Mouse (Mus musculus) mesoderm, embryonic 11.5 days (tissue): Measurements from ENCODE around the gene Tmem213.

ENCODE experiments used
- DNase-seq: peaks from one replicate; pipeline ENCODE4 v3.0.0-alpha.2; 2012; ENCODE audit warnings: low read depth, low spot score

The Tmem213 gene

DNA sequence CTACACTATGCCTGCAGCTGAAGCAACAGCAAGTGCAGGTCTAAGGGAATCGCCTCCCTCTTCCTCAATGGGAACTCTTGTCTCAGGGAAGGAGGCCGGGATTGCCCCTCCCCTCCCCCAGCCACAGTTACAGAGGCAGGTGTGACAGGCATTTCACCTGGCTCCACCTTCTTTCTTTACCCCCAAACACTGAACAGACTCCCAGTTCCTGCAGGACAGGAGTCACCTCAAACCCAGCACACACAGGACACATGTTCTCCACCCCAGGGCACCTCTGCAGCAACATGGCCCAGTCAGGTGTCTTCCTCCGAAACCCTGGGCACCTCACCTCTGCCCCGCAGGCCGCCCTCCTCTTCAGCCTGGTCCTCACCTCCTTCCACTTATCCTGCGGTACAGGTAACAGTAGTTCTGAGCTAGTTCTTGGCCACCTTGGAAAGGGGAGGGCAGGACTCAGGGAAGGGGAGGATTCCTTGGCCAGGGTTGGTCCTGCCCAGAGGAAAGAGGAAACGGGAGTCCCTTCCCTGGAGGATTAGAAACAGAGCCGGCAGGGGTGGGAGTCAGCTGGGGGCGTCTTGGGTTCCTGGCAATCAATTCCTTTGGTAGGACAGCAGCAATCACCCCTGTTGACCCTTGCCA is at the start of gene Tmem213:
Tmem213 (plus strand) TSS at position 96 of the 636 bp plus-strand sequence.
- DNase-seq = no peak

DNA sequence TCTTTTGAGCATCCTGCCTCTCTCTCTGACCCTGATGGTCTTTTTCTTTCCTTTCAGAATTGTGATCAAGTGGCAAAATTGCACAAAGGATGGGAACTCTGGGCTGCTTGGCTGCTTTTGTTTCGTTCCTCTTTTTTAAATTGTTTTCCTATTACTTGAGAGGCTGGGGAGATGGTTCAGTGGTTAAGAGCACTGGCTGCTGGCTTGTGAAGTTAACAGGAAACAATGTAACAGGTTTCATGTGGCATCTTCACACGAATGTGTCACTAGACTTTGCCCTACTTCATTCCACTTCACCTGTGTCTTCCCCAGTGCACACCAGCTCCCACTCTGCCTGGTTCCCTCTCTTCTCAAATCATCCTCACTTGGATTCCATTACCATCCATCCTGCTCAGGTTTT is 44.4 kb upstream of the Tmem213 start:
- no peak for DNase-seq

DNA sequence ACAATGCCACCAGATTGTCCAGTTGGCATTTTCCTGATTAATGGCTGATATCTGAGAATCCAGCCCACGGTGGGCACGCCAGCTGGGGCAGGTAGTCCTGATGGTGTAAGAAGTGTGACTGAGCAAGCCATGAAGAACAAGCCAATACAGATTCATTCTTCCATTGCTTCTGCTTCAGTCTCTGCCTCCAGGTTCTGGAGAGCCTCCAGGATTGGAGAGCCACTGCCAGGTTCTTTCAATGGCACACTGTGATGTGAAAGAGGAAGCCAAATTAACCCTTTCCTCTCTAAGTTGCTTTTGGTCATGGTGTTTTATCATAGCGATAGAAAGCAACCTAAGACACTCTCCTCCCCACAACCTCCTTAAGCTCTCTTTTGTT is 43.9 kb upstream of the Tmem213 start:
- DNase-seq = no peak

DNA sequence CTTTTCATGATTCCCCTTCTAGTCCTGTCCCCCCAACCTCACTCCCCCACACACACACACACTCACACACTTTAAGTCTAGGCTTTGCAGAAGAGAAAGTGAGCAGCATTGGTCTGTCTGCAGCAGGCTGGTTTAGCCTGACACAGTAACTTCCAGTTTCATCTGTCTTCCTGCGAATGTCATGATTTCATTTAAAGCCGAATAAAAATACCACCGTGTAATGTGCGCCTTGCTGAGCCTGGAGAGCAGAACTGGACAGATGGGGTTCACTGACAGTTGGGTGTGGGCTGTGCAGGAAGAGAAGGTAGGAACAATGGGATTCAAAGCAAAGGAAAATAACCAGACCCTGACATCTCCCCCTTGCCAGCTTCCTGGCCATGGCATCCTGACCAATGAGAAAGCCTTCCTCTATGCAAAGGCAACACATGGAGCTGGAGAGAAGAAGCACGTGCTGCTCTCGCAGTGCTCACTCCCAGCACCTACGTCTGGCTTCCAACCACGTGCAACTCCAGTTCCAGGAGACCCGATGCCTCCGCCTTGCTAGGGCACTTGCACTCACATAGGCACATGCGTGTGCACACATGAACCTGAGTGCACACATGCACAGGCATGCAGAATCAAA is 43.4 kb upstream of the Tmem213 start:
- DNase-seq = no peak

DNA sequence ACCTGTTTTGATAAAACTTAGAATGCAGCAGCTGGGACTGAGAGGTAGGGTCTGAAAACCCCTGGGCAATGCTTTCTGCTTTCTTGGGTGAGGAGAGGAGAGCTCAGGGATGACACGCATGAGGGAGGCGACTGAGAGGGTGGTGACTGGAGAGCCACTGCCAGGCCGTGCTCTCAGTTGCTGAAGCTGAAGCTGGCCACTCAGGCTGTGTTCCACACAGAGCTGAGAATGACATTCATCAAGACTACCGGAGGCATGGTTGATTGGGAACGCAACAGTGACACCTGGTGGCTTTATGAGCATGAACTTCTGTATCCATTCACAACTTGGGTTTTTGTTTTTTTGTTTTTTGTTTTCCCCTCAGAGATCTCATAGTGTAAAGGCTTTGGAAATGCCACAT is 42.8 kb upstream of the Tmem213 start:
- DNase-seq = peak; percentile 86

DNA sequence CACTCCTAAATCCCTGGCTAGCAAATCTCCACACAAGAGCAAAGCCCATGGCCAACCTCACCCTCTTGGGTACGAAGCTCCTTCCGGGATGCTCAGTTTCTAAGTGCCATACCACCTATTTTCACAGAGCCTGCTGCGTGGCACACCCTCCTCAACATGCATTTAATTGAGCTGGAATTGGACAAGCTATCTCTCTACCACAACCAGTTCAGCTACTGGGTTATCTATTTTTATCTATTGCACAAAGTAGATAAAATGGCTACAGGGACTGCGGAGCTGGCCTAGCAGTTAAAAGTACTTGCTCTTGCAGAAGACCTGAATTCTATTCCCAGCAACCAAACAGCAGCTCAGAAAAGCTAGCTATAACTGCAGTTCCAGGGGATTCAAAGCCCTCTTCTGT is 37.8 kb upstream of the Tmem213 start:
- no peak for DNase-seq

DNA sequence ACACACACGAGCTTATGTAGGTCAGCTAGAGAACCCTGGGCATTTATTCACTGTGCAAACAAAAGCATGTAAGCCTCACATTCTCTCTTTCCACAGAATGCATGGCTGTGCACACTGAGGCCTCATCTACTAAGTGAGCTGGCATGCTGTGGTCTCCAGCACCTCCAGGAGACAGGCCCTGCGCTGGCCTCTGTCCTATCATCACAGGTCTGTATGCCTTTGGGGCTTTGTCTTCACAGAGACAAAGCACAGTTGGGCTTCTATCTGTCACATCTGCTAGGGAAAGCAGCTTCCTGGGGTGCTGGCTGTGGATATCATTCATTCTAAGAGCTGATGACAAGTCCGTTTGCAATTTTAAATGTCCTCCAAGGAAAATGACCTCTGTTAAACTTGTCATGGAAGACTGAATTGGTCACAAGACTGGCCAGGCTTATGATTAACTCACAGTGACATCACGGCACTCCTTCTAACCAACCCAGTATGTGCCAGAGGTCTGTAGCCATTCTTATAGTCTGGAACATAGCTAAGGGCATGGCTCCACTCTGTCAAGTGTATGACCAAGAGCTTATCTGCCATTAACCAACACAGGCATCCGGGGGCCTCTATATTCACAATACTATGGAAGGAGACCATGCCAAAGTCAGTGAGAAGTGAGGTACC is 36.8 kb upstream of the Tmem213 start:
- no peak for DNase-seq

DNA sequence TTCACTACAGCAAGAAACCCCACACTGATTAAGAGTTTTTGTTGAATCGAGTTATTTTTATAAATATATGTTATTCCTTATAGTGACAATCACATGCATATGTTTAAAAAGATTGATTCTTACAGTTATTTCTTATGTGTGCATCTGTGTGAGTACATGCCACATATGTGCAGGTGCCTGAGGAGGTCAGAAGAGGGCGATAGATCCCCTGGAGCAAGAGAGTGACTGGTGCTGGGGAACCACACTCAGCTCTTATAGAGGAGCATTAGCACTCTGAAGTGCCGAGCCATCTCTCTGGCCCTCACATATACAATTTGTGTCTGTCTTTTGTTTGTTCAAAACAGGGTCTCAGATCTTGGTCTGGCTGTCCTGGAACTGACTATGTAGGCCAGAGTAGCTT is 35.5 kb upstream of the Tmem213 start:
- DNase-seq = no peak

DNA sequence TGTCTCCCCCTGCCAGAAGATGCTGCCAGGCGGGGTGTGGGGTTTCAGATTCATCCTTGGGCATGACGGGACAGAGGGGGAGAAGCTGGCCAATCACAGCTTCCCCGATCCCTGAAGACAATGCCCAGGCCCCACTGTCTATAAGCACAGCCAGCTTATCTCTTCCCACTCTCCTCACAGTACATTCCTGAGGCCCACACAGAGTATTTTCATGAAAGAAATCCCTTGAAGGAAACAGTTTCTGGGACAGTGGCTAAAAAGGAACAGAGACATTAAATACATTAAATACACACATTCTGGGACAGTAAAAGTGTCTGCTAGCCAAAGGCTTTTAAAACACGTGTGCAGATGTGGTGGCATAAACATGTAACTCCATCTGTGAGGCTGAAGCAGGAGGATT is 28.7 kb upstream of the Tmem213 start:
- DNase-seq = no peak

DNA sequence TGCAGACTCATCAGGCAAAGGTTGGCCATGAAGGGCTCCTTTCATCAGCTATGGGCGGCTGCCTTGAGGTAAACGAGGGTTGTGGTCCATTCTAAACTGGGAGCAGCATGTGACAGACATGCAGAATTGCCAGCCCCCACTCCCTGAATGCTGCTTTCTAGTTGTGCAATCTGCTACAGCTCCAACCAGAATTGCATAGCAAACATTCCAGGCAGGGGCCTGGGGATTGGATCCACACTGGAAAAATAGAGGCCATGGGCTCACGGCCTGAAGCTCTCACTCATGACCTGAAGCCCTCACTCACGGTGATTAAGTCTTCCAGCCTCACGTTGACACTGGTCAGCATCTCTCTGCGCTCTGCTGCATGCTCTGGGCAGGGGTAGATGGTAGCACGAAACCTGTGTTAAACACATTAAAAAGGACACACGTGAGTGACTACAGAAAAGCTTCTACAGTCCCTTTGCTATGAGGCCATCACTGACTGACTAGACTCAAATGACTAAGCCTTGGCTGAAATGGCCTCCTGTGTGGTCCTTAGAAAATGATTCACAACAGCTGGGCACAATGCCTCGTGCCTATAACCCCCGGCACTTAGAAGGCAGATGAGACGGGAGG is 27.2 kb upstream of the Tmem213 start:
- DNase-seq = peak; percentile 39

DNA sequence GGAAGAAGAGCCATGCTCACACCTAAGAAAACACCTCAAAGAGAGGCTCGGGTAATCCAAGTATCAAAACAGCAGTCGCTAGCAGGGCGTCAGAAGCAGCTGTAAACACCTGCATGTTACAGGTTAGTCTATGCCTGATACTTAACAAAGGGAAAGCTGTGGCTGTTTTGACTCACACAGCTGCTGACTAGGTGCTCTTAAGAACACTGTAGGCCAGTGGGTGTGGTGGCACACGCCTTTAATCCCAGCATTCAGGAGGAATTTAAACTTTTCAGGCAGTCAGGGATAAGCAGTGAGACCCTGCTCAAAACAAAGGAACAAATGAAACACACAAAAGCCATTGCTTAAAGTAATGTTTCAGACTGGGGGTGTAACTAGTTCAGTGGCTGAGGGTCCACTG is 25.9 kb upstream of the Tmem213 start:
- DNase-seq = no peak

DNA sequence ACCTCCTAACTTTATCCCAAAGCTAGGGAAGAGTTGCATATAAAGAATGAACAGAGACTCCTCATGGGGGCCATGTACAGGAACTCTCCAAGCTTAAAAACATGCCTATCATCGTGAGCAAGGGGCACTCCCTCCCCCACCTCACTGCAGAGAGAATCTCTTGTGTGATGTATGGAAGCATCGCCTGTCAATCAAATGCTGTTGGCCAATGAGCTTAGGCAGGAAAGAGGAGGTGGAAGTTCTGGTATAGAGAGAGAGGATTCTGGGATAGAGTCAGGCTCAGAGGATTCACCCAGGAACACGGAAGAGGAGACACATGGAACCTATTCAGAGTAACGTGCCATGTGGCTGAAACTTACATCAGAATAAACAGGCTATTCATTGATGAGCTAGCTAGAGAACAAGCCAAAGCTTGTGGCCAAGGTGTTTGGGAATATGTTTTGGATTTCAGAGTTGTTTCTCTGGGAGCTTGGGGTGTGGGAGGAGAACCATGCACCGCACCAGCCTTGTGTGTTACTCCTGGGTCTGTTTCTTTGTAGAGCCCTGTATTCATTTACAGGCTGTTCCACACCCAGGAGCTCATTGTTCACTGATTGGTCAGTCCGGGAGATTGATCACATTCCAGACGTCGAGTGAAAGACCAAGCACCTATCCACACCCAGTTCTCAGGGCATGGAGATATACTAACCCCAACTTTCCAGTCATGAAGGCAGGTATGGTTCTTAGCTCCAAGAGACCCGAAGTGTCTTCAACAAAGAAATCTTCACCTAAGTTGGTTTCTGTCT is 21.6 kb upstream of the Tmem213 start:
- DNase-seq = no peak

DNA sequence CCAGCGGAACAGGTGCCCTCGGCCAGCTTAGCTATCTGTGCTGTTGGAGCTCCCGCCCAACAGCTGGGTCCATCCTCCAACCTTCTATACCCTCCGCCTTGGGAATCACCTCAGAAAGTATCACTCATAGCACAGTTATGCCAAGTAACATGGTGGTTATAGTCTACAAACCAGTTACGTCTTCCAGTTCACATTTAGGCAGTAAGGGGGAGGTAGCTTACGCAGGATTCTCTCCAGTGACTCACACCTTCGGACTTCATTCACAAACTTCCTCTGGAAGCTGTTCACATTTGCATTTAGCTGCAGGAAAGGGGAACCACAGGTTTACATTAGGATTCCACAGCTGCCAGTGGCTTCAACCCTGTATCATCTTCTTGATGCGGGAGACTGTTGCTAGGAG is 16.5 kb upstream of the Tmem213 start:
- no peak for DNase-seq

DNA sequence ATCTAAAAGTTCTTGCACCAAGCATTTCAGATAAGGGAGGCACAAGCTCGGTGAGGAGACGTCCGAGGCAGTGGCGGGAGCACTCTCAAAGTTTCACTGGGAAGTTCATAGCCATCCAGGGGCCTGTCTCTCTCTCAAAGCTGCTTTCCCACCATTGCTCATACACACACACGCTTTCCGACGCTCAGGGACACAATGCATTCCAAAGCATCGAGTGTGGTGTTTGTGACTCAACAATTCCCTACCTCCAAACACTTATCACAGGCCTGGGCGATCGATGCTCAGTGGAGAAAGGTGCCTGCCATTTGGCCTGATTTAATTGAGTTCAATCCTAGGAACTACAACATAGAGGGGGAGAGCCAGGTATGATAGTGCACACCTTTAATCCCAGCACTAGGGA is 14.4 kb upstream of the Tmem213 start:
- no peak for DNase-seq

DNA sequence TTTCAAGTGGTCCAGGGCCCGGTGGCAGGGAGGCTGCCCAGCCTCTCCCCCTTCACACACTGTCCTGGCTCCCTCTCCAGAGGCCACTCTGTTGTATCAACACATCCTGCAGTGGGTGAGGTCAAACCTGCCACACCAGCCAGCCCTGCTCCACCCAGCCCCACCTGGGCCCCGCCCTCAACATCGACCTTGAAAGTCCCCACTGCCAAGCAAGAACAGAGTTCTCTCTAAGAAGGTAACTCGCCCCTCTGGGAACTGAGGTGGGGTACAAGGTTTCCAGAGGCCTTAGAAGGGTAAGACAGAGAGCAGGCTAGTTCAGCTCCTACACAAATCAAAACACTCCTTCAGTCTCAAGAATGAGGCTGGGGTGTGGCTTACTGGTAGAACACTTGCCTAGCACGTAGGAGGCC is 12.1 kb upstream of the Tmem213 start:
- DNase-seq = no peak

DNA sequence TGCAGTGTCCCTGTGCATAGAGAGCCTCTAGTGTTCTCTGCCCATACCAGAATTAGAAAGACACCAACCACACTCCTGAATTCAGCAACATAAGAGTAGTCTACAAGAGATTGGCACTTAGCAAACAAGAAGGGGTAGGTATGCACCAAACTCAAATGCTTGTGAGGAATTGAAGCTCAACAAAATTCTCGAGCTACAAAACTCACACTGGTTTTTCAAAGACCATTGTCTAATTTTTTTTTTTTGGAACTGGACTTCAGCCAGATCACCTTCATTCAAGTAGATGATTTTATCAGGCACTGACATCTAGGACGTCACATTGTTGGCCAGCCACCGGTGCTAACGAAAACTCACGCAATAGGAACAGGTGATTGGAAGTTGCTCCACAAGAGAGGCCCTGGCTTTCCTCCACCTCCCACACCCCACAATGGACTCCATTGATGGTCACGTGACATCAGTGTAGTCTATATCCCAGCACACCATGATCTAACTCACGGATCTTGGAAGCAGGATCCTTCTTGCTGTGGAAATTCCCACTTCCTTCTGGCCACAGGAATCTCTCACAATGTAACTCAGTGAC is 6.7 kb upstream of the Tmem213 start:
- no peak for DNase-seq

DNA sequence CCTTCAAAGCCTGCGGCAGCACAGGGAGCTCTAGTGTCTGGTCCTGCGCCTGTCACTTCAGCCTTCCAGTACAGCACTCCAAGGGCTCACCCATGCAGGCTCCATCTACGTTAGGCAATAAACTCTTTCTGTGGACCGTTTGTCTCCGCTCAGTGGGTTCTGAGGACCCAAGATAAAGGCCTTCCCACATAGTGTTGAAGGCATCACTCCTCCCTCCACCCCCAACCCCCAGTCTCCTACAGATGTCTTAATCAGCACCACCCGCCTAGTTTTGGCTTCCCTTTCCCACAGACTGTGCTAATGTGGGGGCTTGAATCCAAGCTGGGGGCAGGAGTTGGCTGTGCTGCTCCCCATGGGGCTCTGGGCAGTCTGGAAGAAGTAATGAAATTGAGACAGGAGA is 5.3 kb upstream of the Tmem213 start:
- no peak for DNase-seq

DNA sequence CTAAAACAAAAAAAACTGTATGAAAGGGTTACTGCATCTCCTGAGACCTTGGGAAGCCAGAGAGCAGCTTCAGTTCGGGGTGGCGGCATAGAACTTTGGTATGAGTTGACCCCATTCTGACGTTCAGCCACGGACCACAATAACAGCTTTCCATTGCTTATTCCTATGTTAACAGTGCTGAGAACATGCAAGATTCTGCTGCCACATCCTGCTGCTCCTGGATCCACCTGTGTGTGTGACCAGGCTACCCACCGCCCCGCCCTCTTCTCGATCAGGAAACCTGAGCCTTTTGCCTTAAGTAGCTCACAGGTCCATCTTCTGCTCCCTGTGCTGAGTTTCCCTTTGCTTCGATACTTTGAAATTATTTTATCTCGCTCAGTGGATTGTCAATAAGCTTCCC is 3.1 kb upstream of the Tmem213 start:
- no peak for DNase-seq

DNA sequence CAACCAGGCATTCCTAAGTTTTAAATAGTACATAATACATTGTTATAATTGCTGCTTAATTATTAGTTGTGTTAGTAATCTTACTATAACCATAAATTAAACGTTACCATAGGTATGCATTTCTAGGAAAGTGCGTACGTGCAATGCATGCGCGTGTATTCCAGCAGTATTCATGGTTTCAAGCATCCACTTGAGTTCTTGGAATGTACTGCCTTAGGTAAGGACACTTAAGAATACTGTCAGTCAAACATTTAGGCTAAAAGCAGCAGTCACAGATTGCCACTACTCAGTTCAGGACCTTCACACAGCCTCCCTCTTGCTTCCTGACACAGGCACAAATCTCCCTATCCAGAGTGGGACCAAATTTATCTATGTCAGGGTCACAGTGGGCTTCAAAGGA is 606 bp upstream of the Tmem213 start:
- DNase-seq = peak; percentile 33

DNA sequence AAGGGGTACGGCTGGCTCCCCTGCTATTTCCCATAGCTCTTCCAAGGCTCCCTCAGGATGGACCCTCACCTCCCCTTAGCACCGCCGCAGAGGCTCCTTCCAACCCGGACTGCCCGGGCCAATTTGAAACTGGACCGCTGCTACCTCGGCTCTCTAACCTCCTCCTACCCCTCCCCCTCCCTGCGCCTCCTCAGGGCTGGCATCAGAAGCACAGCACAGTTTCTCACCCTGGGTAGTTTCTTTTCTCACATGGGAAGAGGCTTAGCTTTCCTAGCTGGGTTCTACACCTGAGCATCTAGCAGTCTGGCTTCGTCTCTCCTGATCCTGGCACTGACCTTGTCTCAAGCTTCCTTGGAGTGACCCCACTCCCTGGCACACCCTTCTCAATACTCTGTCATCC is 816 bp downstream of the Tmem213 start:
- no peak for DNase-seq

DNA sequence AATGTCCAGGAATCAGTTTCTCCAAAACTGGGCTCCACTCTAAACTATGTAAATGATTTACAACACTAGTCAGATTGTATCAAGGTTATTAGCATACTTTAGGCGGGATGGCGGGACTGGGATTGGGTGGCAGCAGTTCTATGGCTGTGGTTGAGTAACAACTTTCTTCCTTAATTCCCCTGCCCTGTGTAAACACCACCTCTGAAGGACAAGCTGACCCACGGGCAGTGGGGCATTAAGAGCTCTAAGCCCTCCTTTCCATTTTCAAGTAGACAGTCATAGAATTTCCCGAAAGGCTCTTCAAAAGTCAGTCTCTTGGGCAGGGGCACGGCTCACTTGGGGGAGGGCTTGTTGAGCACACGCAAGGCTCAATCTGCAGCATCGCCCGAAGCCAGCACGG is 1.8 kb downstream of the Tmem213 start:
- no peak for DNase-seq
